Mouse (Mus musculus) cortical plate, adult 2 months (tissue): ENCODE results near the gene Zfp536.

Experiments
- CTCF ChIP-seq: fragments of 200-500 bp; IDR thresholded peaks from 2 replicates; pipeline ENCODE4 v1.5.1; 2011; ENCODE audit warnings: mild to moderate bottlenecking, control low read depth, low read length; ENCODE audit not compliant: insufficient read depth; ENCODE audit errors: extremely low read depth
- POLR2A ChIP-seq: fragments of 200-500 bp; IDR thresholded peaks from 2 replicates; pipeline ENCODE4 v1.6.1; 2011; ENCODE audit warnings: mild to moderate bottlenecking, low read length, control low read depth; ENCODE audit not compliant: insufficient read depth; ENCODE audit errors: extremely low read depth

GRCm38 (mm10) chr7:37563171-37563574, 210.3 kb downstream of the Zfp536 start:
- TF ChIP-seq POLR2A (no peak), CTCF (no peak)
